Mouse (Mus musculus) kidney, embryonic 14.5 days (tissue): ENCODE data around the gene F2r. TPM values are rescaled to one million over a fixed set of nuclear protein-coding genes. Genes with fewer than 3 reads are reported as not detected.

ENCODE experiments used
- ATAC-seq: fragments of 200-750 bp; cut with Nextera tagmentation; 2 replicates; pipeline ENCODE4 v1.8.0; 2017; ENCODE audit warnings: moderate number of reproducible peaks, mild to moderate bottlenecking, moderate TSS enrichment, moderate library complexity; ENCODE audit not compliant: low FRiP score, low TSS enrichment
- H3K27ac ChIP-seq: fragments of 300-500 bp; sonication (generic); 2 replicates; pipeline ENCODE4 v1.5.1; 2014; ENCODE audit warnings: low read depth, mild to moderate bottlenecking, low read length, moderate library complexity, mixed read lengths
- H3K27me3 ChIP-seq: fragments of 300-500 bp; sonication (generic); 2 replicates; pipeline ENCODE4 v1.6.1; 2014; ENCODE audit warnings: mild to moderate bottlenecking, low read length; ENCODE audit not compliant: control insufficient read depth, insufficient read depth
- H3K36me3 ChIP-seq: fragments of 300-500 bp; sonication (generic); 2 replicates; pipeline ENCODE4 v1.6.1; 2014; ENCODE audit warnings: low read length, mixed read lengths; ENCODE audit not compliant: control insufficient read depth, insufficient read depth
- H3K4me1 ChIP-seq: fragments of 300-500 bp; sonication (generic); 2 replicates; pipeline ENCODE4 v1.6.1; 2014; ENCODE audit warnings: low read length, mixed read lengths; ENCODE audit not compliant: control insufficient read depth, insufficient read depth
- H3K4me2 ChIP-seq: fragments of 300-500 bp; sonication (generic); replicated peaks from 2 replicates; pipeline ENCODE4 v1.6.1; 2014; ENCODE audit warnings: low read depth, mild to moderate bottlenecking, low read length
- H3K4me3 ChIP-seq: fragments of 300-500 bp; sonication (generic); 2 replicates; pipeline ENCODE4 v1.5.1; 2014; ENCODE audit warnings: mild to moderate bottlenecking, low read length
- H3K9ac ChIP-seq: fragments of 300-500 bp; sonication (generic); 2 replicates; pipeline ENCODE4 v1.6.1; 2014; ENCODE audit warnings: low read depth, mild to moderate bottlenecking, low read length, moderate library complexity
- H3K9me3 ChIP-seq: fragments of 300-500 bp; sonication (generic); 2 replicates; pipeline ENCODE4 v1.6.1; 2016; ENCODE audit warnings: low read length; ENCODE audit not compliant: control insufficient read depth
- WGBS: fragments of 180-500 bp; shearing (Covaris S2); extraction: QIAGEN DNeasy Blood & Tissue Kit; methylation state at CpG from one replicate; pipeline ENCODE4 v1.1.7; 2014; 5-methylcytosine and 5-hydroxymethylcytosine counted together
- polyA plus RNA-seq: library from polyadenylated mRNA; unstranded; fragments of >200 nt; fragmentation: Nextera tagmentation; extraction: Ambion mirVana; gene quantifications from 2 replicates; pipeline ENCODE4 v1.2.1, GENCODE M21; 2014

F2r gene
- polyA plus RNA-seq, 1 experiment from 2014 or later: 128 TPM

DNA sequence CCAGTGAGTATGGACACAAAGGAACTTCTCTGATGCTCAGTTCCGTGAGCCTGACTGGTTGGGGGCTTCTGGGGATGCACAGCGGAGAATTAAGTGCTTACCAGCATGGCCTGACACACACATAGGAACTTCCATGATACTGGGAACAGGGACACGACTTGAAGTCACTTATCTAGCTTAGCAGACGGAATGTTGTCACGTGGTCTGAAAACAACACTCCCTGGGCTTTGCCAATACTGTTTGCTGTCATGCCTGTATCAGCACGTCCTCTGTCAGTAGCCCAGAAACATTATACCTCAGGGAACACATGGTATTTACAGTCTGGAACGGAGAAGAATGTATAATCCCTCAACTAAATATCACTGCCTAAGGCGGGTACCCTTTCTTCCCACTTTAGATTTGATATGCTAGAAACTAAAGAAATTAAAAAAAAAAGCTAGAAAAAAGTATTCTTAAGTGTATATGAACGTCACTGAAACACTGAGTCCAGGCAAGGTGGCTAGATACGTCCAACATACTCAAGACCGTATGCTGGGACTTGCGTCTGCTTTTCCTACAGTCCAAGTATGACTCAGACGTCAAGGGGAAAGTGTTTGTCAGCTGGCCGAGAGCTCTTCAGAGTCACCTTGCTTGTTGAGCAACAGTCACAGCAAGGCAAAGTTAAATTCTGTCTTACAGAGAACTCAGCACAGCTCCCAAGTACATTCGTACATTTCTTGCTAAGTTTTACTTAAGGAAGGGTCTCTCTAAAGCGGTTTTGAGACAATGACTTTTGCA lies 7.3 kb downstream of the F2r start:
- no peak overlapping the region for H3K27ac ChIP-seq
- no peak overlapping the region for H3K4me3 ChIP-seq
- peaks cover 14% of the 10 kb centered on the region; the same call in 1 of the 2 replicates for H3K4me1 ChIP-seq
- 85% methylated on average over 16 of the region's 16 CpGs for WGBS
- H3K4me2 ChIP-seq: no peak overlapping the region
- no peak for ATAC-seq
- H3K27me3 ChIP-seq: no peaks in the 10 kb centered on the region
- H3K9ac ChIP-seq: no peak overlapping the region
- H3K9me3 ChIP-seq: no peaks in the 10 kb centered on the region
- H3K36me3 ChIP-seq: peaks cover 12% of the 10 kb centered on the region; the same call in 1 of the 2 replicates

GRCm38 (mm10) chr13:95609088-95609420 lies 9.2 kb downstream of the F2r start:
- no peaks in the 10 kb centered on the region for H3K27me3 ChIP-seq
- no peak for ATAC-seq
- no peak overlapping the region for H3K4me3 ChIP-seq
- H3K9me3 ChIP-seq: no peaks in the 10 kb centered on the region
- no peak overlapping the region for H3K27ac ChIP-seq
- no peak overlapping the region for H3K4me2 ChIP-seq
- H3K9ac ChIP-seq: no peak overlapping the region
- 87% methylated on average over 2 of the region's 2 CpGs for WGBS
- no peaks in the 10 kb centered on the region for H3K4me1 ChIP-seq
- peaks cover 27% of the 10 kb centered on the region for H3K36me3 ChIP-seq

DNA sequence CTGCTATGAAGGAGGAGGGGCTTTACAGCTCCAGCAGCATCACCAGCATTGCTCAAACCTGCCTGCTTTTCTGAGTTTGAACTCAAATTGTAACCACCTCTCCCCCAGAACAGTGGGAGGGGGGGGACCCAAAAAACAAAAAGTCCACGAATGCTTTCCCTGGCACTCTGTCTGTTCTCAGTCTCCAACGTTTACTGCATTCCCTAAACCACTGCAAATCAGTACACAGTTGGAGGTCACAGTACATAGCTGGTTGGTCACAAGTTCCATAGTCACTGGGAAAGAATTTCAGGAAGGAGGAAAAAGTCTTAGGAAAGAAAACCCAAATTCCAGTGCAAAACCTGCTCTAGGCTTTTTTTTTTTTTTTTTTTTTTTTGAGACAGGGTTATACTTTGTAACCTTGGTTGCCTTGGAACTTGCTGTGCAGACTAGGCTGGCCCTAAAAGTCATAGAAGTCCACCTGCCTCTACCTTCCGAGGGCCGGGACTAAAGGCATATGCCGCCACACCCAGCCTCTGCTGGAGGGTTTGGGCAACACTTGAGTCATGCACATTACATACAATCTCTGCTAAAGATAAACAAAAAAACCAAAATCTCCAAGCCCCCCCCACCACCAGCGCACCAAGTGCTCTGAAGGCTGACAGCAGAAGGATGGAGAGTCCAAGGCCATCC lies 9.7 kb downstream of the F2r start:
- Histone ChIP-seq H3K27me3 (no peaks in the 10 kb centered on the region), H3K9ac (no peak overlapping the region), H3K27ac (no peak overlapping the region), H3K36me3 (peaks cover 32% of the 10 kb centered on the region), H3K9me3 (no peaks in the 10 kb centered on the region), H3K4me3 (no peak overlapping the region), H3K4me2 (no peak overlapping the region), H3K4me1 (no peaks in the 10 kb centered on the region)
- 86% methylated on average over 6 of the region's 6 CpGs for WGBS
- no peak for ATAC-seq

DNA sequence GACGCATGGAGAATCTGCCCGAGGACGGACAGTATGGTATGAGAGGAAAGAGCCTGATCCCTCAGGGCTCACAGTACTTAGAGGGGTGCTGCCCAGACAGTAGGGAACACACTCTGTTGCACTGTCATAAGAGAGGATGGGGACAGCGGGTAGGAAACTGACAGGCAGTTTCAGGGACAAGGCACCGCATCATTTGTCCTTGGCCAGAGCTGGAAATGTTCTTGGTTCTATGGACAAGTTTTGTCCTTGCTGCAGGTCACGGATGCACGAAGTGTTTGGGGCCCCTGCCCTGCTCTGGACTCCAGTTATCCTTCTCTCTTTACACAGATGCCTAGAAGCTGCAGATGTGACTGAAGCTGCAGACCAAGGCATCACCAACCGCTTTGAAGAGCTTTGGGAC lies 11.3 kb downstream of the F2r start:
- Histone ChIP-seq H3K4me1 (no peaks in the 10 kb centered on the region), H3K27me3 (no peaks in the 10 kb centered on the region), H3K4me3 (no peak overlapping the region), H3K36me3 (peaks cover 42% of the 10 kb centered on the region), H3K27ac (no peak overlapping the region), H3K4me2 (no peak overlapping the region), H3K9me3 (no peaks in the 10 kb centered on the region), H3K9ac (no peak overlapping the region)
- no peak for ATAC-seq
- 94% methylated on average over 8 of the region's 8 CpGs for WGBS

DNA sequence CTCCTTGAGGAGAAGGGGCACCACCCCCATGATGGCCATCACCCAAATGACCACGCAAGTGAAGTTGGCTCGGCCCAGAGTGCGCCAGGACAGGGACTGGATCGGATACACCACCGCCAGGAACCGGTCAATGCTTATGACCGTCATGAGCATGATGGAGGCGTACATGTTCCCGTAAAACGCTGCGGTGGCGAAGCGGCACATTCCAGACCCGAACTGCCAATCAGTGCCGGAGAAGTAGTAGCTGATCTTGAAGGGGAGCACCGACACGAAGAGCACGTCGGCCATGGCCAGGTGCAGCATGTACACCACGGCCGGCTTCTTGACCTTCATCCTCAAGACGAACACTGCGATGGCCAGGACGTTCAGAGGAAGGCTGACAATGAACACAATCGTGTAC lies 14.0 kb downstream of the F2r start:
- Histone ChIP-seq H3K9me3 (no peaks in the 10 kb centered on the region), H3K4me1 (no peaks in the 10 kb centered on the region), H3K4me2 (no peak overlapping the region), H3K27me3 (no peaks in the 10 kb centered on the region), H3K9ac (no peak overlapping the region), H3K36me3 (peaks cover 48% of the 10 kb centered on the region), H3K4me3 (no peak overlapping the region), H3K27ac (no peak overlapping the region)
- WGBS: 96% methylated on average over 25 of the region's 25 CpGs
- ATAC-seq: no peak

- Histone ChIP-seq H3K4me2 (no peak overlapping the region), H3K27ac (no peak overlapping the region), H3K9me3 (no peaks in the 10 kb centered on the region), H3K4me1 (no peaks in the 10 kb centered on the region), H3K9ac (no peak overlapping the region), H3K4me3 (no peak overlapping the region), H3K27me3 (no peaks in the 10 kb centered on the region), H3K36me3 (peaks cover 37% of the 10 kb centered on the region)
- ATAC-seq: no peak
- WGBS: 69% methylated on average over 3 of the region's 3 CpGs
These were observed 18.4 kb downstream of the F2r start for GRCm38 (mm10) chr13:95599833-95600359.

GRCm38 (mm10) chr13:95598232-95598920 lies 19.9 kb downstream of the F2r start:
- Histone ChIP-seq H3K4me1 (no peaks in the 10 kb centered on the region), H3K9ac (no peak overlapping the region), H3K27ac (no peak overlapping the region), H3K4me3 (no peak overlapping the region), H3K27me3 (no peaks in the 10 kb centered on the region), H3K4me2 (no peak overlapping the region), H3K9me3 (no peaks in the 10 kb centered on the region), H3K36me3 (peaks cover 22% of the 10 kb centered on the region)
- no peak for ATAC-seq
- WGBS: 92% methylated on average over 18 of the region's 18 CpGs

DNA sequence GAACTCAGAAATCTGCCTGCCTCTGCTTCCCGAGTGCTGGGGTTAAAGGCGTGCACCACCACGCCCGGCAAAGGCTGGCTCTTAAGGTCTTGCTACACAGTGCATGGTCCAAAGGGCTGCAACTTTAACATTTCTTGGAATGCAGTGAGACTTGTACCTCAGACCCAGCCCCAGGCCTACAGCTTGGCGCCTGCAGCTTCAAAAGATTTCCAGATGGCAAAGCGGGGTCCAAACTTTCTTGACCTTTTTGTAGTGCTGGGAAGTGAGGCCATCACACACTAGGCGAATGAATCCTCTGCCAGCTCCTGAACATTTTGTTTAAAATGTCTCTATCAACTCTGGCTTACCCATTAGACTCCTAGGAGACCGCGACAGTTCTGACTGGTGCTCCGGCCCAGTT lies 20.7 kb downstream of the F2r start:
- no peaks in the 10 kb centered on the region for H3K27me3 ChIP-seq
- no peak for ATAC-seq
- no peaks in the 10 kb centered on the region for H3K4me1 ChIP-seq
- H3K36me3 ChIP-seq: peaks cover 14% of the 10 kb centered on the region
- H3K27ac ChIP-seq: no peak overlapping the region
- WGBS: 94% methylated on average over 10 of the region's 10 CpGs
- no peak overlapping the region for H3K9ac ChIP-seq
- no peaks in the 10 kb centered on the region for H3K9me3 ChIP-seq
- H3K4me2 ChIP-seq: no peak overlapping the region
- H3K4me3 ChIP-seq: no peak overlapping the region

DNA sequence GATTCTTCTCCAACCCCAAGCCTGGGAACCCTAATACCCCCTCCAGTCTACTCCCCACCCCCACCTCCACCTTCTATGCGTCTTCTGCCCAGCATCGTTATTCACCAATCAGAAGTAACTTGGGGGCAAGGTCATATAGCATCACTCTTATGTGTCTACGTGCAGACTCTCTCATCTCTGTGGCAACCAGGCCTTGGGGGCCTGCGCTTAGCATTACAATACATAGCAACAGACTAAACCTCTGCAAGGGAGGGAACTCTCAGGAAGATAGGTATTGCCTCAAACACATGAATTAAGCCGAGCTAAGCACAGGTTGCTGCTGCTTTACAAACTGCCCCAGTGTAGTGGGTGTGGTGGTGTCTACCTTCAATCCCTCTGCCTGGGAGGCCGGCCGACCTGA lies 21.6 kb downstream of the F2r start:
- Histone ChIP-seq H3K4me3 (no peak overlapping the region), H3K27ac (no peak overlapping the region), H3K9me3 (no peaks in the 10 kb centered on the region), H3K36me3 (peaks cover 9% of the 10 kb centered on the region; the same call in 1 of the 2 replicates), H3K4me2 (no peak overlapping the region), H3K4me1 (no peaks in the 10 kb centered on the region), H3K9ac (no peak overlapping the region), H3K27me3 (no peaks in the 10 kb centered on the region)
- ATAC-seq: no peak
- WGBS: 85% methylated on average over 7 of the region's 7 CpGs
